Mouse (Mus musculus): Measurements from ENCODE around the gene Ppfia4.

GRCm38 (mm10) chr1:134345075-134345474, 12.3 kb upstream of the Ppfia4 start:
- TF ChIP-seq CTCF (IDR thresholded peaks at IDR 0.05; ENCODE audit: low read depth) (no peak), EP300 (optimal IDR thresholded peaks at IDR 0.05) (no peak)
